Mouse (Mus musculus): ENCODE results near the gene Creg2. TPM values are rescaled to one million over a fixed set of nuclear protein-coding genes. Genes with fewer than 3 reads are reported as not detected.

Gene Creg2
- 8.2 and 9.3 TPM in 2 replicates for polyA plus RNA-seq (2015; fragmentation: Nextera tagmentation; extraction: Ambion mirVana)

- Histone ChIP-seq H3K4me3 (peak within 1 kb of the TSS; percentile 58), H3K4me1 (peaks cover 14% of the 10 kb centered on the region), H3K9ac (peak within 1 kb of the TSS; percentile 60), H3K9me3 (no peaks in the 10 kb centered on the region), H3K4me2 (peak within 1 kb of the TSS; percentile 93), H3K27ac (peak within 1 kb of the TSS; percentile 75), H3K27me3 (replicated peaks) (peaks cover 9% of the 10 kb centered on the region; the same call in 1 of the 2 replicates), H3K36me3 (replicated peaks) (no peaks in the 10 kb centered on the region)
- 45% methylated on average over 9 of the region's 9 CpGs for WGBS
- ATAC-seq (replicated peaks): no peak; the same call in 1 of the 2 replicates
Measured at GRCm38 (mm10) chr1:39651241-39651548, at the start of gene Creg2. Gene Creg2, minus strand, starts transcription at chr1:39651474.

GRCm38 (mm10) chr1:39700599-39701273, 49.5 kb upstream of the Creg2 start:
- Histone ChIP-seq H3K27ac (peak overlapping the region; percentile 34; the same call in 1 of the 2 replicates), H3K4me1 (peaks cover 29% of the 10 kb centered on the region), H3K9ac (no peak overlapping the region), H3K9me3 (no peaks in the 10 kb centered on the region), H3K36me3 (replicated peaks) (no peaks in the 10 kb centered on the region), H3K4me2 (peak overlapping the region; percentile 19; the same call in 1 of the 2 replicates), H3K4me3 (no peak overlapping the region), H3K27me3 (replicated peaks) (no peaks in the 10 kb centered on the region)
- WGBS: 13% methylated on average over 7 of the region's 7 CpGs
- peak; percentile 11 for ATAC-seq (replicated peaks)

GRCm38 (mm10) chr1:39698456-39698855, 47.2 kb upstream of the Creg2 start:
- 28% methylated on average over 6 of the region's 6 CpGs for WGBS
- H3K4me3 ChIP-seq: no peak overlapping the region
- H3K4me2 ChIP-seq: no peak overlapping the region
- no peak overlapping the region for H3K9ac ChIP-seq
- peaks cover 39% of the 10 kb centered on the region for H3K4me1 ChIP-seq
- no peaks in the 10 kb centered on the region for H3K9me3 ChIP-seq
- H3K27me3 ChIP-seq (replicated peaks): no peaks in the 10 kb centered on the region
- no peak for ATAC-seq (replicated peaks)
- no peaks in the 10 kb centered on the region for H3K36me3 ChIP-seq (replicated peaks)
- H3K27ac ChIP-seq: no peak overlapping the region

GRCm38 (mm10) chr1:39695198-39695597, 43.9 kb upstream of the Creg2 start:
- Histone ChIP-seq H3K9me3 (no peaks in the 10 kb centered on the region), H3K4me3 (no peak overlapping the region), H3K4me2 (no peak overlapping the region), H3K27me3 (replicated peaks) (no peaks in the 10 kb centered on the region), H3K9ac (no peak overlapping the region), H3K4me1 (peaks cover 10% of the 10 kb centered on the region; the same call in 1 of the 2 replicates), H3K27ac (no peak overlapping the region), H3K36me3 (replicated peaks) (no peaks in the 10 kb centered on the region)
- ATAC-seq (replicated peaks): no peak; the same call in 1 of the 2 replicates
- WGBS: 39% methylated on average over 4 of the region's 4 CpGs

GRCm38 (mm10) chr1:39694756-39695155, 43.5 kb upstream of the Creg2 start:
- H3K4me1 ChIP-seq: peaks cover 10% of the 10 kb centered on the region; the same call in 1 of the 2 replicates
- H3K4me2 ChIP-seq: no peak overlapping the region
- no peaks in the 10 kb centered on the region for H3K9me3 ChIP-seq
- H3K36me3 ChIP-seq (replicated peaks): no peaks in the 10 kb centered on the region
- no peak overlapping the region for H3K4me3 ChIP-seq
- H3K27me3 ChIP-seq (replicated peaks): no peaks in the 10 kb centered on the region
- no peak overlapping the region for H3K9ac ChIP-seq
- no peak overlapping the region for H3K27ac ChIP-seq
- ATAC-seq (replicated peaks): no peak; the same call in 1 of the 2 replicates
- WGBS: 32% methylated on average over 7 of the region's 7 CpGs

- no peak overlapping the region for H3K9ac ChIP-seq
- no peaks in the 10 kb centered on the region for H3K9me3 ChIP-seq
- H3K4me2 ChIP-seq: no peak overlapping the region
- H3K27ac ChIP-seq: no peak overlapping the region
- no peak for ATAC-seq (replicated peaks)
- H3K36me3 ChIP-seq (replicated peaks): no peaks in the 10 kb centered on the region
- 85% methylated on average over 3 of the region's 3 CpGs for WGBS
- no peak overlapping the region for H3K4me3 ChIP-seq
- H3K27me3 ChIP-seq (replicated peaks): no peaks in the 10 kb centered on the region
- H3K4me1 ChIP-seq: peaks cover 10% of the 10 kb centered on the region; the same call in 1 of the 2 replicates
Measured at GRCm38 (mm10) chr1:39691974-39692373, 40.7 kb upstream of the Creg2 start.

GRCm38 (mm10) chr1:39691061-39691460, 39.8 kb upstream of the Creg2 start:
- Histone ChIP-seq H3K9ac (no peak overlapping the region), H3K4me2 (no peak overlapping the region)
- 53% methylated on average over 4 of the region's 4 CpGs for WGBS

GRCm38 (mm10) chr1:39688573-39688972, 37.3 kb upstream of the Creg2 start:
- no peak overlapping the region for H3K4me3 ChIP-seq
- no peaks in the 10 kb centered on the region for H3K9me3 ChIP-seq
- H3K4me2 ChIP-seq: no peak overlapping the region
- ATAC-seq (replicated peaks): no peak
- H3K27ac ChIP-seq: no peak overlapping the region
- no peaks in the 10 kb centered on the region for H3K4me1 ChIP-seq
- no peaks in the 10 kb centered on the region for H3K36me3 ChIP-seq (replicated peaks)
- H3K9ac ChIP-seq: no peak overlapping the region
- H3K27me3 ChIP-seq (replicated peaks): no peaks in the 10 kb centered on the region
- WGBS: 76% methylated on average over 6 of the region's 6 CpGs

More at GRCm38 (mm10) chr1:39691061-39691460, 39.8 kb upstream of the Creg2 start:
- no peak for ATAC-seq (replicated peaks)
- Histone ChIP-seq H3K27me3 (replicated peaks) (no peaks in the 10 kb centered on the region), H3K9me3 (no peaks in the 10 kb centered on the region), H3K27ac (no peak overlapping the region), H3K4me1 (peaks cover 10% of the 10 kb centered on the region; the same call in 1 of the 2 replicates), H3K4me3 (no peak overlapping the region), H3K36me3 (replicated peaks) (no peaks in the 10 kb centered on the region)

GRCm38 (mm10) chr1:39687279-39687678, 36.0 kb upstream of the Creg2 start:
- Histone ChIP-seq H3K9me3 (no peaks in the 10 kb centered on the region), H3K27ac (no peak overlapping the region), H3K36me3 (replicated peaks) (no peaks in the 10 kb centered on the region), H3K27me3 (replicated peaks) (no peaks in the 10 kb centered on the region), H3K4me3 (no peak overlapping the region), H3K4me1 (no peaks in the 10 kb centered on the region), H3K9ac (no peak overlapping the region), H3K4me2 (no peak overlapping the region)
- WGBS: 80% methylated on average over 9 of the region's 9 CpGs
- no peak for ATAC-seq (replicated peaks)

- H3K4me2 ChIP-seq: no peak overlapping the region
- H3K27ac ChIP-seq: no peak overlapping the region
- H3K9me3 ChIP-seq: no peaks in the 10 kb centered on the region
- no peaks in the 10 kb centered on the region for H3K4me1 ChIP-seq
- WGBS: 0% methylated on average over 1 of the region's 1 CpGs
- H3K4me3 ChIP-seq: no peak overlapping the region
- H3K27me3 ChIP-seq (replicated peaks): no peaks in the 10 kb centered on the region
- H3K9ac ChIP-seq: no peak overlapping the region
- H3K36me3 ChIP-seq (replicated peaks): no peaks in the 10 kb centered on the region
- ATAC-seq (replicated peaks): peak; percentile 80; the same call in 1 of the 2 replicates
Measured at GRCm38 (mm10) chr1:39685841-39686240, 34.6 kb upstream of the Creg2 start.

- Histone ChIP-seq H3K4me2 (no peak overlapping the region), H3K9ac (no peak overlapping the region), H3K27ac (no peak overlapping the region), H3K4me1 (no peaks in the 10 kb centered on the region), H3K9me3 (no peaks in the 10 kb centered on the region), H3K36me3 (replicated peaks) (no peaks in the 10 kb centered on the region), H3K4me3 (no peak overlapping the region), H3K27me3 (replicated peaks) (no peaks in the 10 kb centered on the region)
- 91% methylated on average over 5 of the region's 5 CpGs for WGBS
- ATAC-seq (replicated peaks): no peak
Measured at GRCm38 (mm10) chr1:39681638-39682037, 30.4 kb upstream of the Creg2 start.

GRCm38 (mm10) chr1:39680546-39680945, 29.3 kb upstream of the Creg2 start:
- no peak overlapping the region for H3K4me3 ChIP-seq
- H3K9me3 ChIP-seq: no peaks in the 10 kb centered on the region
- no peaks in the 10 kb centered on the region for H3K4me1 ChIP-seq
- no peak overlapping the region for H3K27ac ChIP-seq
- H3K9ac ChIP-seq: no peak overlapping the region
- 71% methylated on average over 6 of the region's 6 CpGs for WGBS
- no peak for ATAC-seq (replicated peaks)
- no peak overlapping the region for H3K4me2 ChIP-seq
- H3K36me3 ChIP-seq (replicated peaks): no peaks in the 10 kb centered on the region
- no peaks in the 10 kb centered on the region for H3K27me3 ChIP-seq (replicated peaks)

GRCm38 (mm10) chr1:39678883-39679282, 27.6 kb upstream of the Creg2 start:
- ATAC-seq (replicated peaks): no peak
- WGBS: 78% methylated on average over 8 of the region's 8 CpGs
- no peaks in the 10 kb centered on the region for H3K4me1 ChIP-seq
- no peak overlapping the region for H3K27ac ChIP-seq
- no peak overlapping the region for H3K9ac ChIP-seq
- H3K9me3 ChIP-seq: no peaks in the 10 kb centered on the region
- H3K4me2 ChIP-seq: no peak overlapping the region
- no peaks in the 10 kb centered on the region for H3K27me3 ChIP-seq (replicated peaks)
- no peak overlapping the region for H3K4me3 ChIP-seq
- H3K36me3 ChIP-seq (replicated peaks): no peaks in the 10 kb centered on the region

Data from midbrain, embryonic 15.5 days (tissue).